Mouse (Mus musculus): ENCODE measurements at regions not wholly inside any gene's neighbourhood (a gene's known extent, or its start where the extent isn't known, plus 50 kb on each side); places are given as distances from the start of the nearest gene placed in this dataset.
A peak's percentile ranks its signal among the peaks of the same experiment; 100 is the strongest.

DNA sequence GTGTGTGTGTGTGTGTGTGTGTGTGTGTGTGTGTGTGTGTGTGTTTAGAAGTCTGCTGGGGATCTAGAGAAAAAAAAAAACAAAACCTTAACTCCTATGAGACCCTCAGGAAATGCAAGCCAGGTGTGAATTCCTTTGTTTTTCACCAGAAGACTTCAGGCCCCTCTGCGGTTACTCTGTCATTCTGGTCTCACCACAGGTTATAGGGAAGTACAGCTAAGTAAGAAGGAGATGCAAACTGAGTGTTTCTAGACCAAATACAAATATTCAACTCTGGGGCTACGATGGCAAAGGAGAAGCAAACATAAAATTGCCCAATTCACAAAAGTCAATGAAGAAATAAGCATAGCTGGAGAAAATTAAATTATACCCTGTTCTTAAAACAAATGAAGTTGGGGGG is 54.9 kb upstream of the Basp1 start:
- no peak for DNase-seq (ENCODE audit: low spot score)

DNA sequence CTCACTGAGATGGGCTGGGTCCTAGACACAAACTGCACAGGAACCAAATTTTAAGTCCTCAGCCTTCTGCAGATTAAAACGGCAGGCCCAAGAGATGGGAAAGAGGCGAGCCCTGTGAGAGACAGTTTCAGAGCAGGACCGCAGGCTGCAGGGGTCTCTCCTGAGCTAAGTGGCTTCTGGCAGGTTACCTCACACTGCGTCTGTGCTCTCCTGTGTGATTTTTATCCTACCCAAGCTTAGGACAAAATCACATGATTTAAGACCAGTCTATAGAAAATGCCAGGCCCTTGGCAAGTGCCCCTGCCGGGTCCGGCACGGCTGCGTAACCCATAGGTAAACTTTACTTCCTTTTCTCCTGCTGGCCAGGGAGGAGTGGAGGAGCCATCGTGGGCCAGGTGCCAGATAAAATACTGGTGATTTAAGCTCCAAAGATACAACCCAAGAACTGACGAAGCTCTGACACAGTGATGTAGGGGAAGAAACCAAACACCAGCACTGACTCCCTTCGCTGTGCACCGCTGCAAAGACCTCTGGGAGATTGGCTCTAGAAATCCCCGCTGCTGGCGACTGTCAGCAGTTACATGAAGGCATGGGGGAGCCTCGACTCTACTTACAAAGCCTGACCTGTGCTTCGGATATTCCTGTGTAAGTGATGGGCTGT is 55.8 kb upstream of the Basp1 start:
- DNase-seq (ENCODE audit: low spot score), result no peak

GRCm38 (mm10) chr15:25471331-25471730 is 57.8 kb upstream of the Basp1 start:
- no peak for DNase-seq (ENCODE audit: low spot score)

- no peak for DNase-seq (ENCODE audit: low spot score)
These were observed 59.7 kb upstream of the Basp1 start for GRCm38 (mm10) chr15:25473201-25473710.

- no peak for DNase-seq (ENCODE audit: low spot score)
These were observed 60.5 kb upstream of the Basp1 start for GRCm38 (mm10) chr15:25474096-25474495.

DNA sequence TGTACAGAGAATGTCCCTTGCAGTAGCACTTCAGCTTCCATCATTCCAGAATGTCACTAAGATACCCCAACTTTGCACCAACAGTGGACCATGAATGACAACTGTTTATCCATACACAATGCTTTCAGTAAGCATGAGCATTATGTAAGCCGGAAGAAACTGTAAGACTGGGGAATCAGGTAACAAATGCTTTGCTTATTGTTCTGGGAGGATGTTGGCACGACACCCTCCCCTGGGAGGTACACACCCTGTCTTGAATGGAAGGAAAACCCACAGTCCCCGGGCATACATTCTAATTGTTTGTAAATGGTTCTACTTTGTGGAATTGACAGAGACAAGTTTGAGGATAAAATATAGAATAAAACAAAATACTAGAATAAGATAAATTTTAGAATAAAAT is 69.0 kb upstream of the Basp1 start:
- DNase-seq (ENCODE audit: low spot score), result no peak

DNA sequence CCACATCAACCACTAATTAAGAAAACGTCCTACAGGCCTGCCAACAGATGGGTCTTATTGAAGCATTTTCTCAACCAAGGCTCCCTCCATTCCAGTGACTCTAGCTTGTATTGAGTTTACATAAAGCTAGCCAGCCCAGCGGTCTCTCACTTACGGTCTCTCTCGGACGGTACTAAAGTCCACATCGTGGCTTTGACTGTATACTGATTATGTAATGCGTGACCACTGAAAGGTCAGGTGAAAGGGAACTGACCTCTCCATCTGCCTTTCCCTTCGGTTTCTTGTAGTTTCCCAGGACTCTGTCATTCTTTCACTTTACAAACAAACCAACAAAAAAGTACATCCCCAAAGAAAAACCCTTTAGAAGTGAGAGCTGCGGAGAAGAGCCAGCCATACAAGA is 71.8 kb upstream of the Basp1 start:
- DNase-seq (ENCODE audit: low spot score), result peak; percentile 30

DNA sequence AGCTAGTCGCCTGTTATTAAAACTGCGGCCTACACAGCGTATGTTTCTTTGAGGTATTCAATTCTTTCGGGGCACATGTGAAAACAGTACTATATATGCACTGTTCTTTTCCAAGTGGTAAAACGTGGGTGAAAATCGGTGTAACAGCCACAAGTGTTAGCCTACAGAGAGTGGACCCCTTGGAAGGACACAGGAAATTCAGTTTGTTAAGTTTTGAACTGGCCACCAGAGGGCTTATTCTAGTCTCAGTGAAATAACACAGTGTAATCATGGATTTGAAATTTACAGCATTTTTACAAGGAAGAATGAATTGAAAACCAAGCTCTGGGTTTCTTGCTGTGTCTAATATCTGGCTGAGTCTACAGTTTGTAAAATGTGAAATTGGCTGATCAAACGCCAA is 72.6 kb upstream of the Basp1 start:
- peak; percentile 68 for DNase-seq (ENCODE audit: low spot score)

DNA sequence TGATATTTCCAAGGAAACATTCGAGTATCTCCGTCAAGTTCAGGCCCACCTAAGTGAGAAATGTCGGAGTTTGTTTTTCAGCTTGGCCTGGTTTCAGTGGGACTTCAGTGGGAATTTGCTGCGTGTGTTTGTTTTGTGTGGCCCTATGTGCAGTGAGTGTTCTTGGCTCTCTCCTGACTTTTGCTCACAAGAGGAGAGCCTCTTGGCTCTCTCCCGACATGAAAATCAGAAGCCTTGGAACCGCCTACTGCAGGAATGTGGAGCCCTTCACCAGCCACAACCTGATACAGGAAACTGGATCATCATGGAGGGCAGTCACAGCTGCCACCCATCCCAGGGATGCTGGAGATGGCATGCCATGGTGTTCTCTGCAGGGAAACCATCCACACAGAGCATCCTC is 76.2 kb upstream of the Basp1 start:
- no peak for DNase-seq (ENCODE audit: low spot score)

DNA sequence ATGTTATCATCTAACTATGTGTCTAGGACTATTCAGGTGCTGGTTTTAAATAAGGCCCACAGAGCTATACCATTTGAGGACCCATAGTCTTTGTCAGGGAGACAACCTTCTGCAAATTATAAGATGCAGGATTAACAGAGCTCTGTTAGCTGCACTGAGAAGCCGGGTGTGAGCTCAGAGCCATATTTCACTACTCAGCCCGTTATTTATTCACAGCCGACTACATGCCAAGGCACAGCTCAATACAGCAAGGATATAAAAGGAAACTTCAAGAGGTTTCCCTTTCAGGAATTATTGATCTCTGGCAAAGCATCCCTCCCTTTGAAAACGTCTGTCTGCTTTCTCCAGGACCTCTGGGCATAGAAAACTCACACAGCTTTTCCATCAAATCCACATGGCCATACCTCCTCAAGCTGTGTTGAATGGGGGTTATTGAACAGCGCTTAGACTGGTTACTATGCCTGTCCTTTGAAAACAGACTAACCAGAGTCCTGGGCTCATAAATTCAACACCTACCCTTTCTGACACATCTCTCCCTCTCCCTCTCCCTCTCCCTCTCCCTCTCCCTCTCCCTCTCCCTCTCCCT is 78.7 kb upstream of the Basp1 start:
- no peak for DNase-seq (ENCODE audit: low spot score)

- DNase-seq (ENCODE audit: low spot score), result peak; percentile 69
These were observed 81.2 kb upstream of the Basp1 start for GRCm38 (mm10) chr15:25494687-25495299.

GRCm38 (mm10) chr15:25495926-25496644 is 82.5 kb upstream of the Basp1 start:
- DNase-seq (ENCODE audit: low spot score), result no peak

GRCm38 (mm10) chr15:25497743-25498142 is 84.2 kb upstream of the Basp1 start:
- no peak for DNase-seq (ENCODE audit: low spot score)

- no peak for DNase-seq (ENCODE audit: low spot score)
These were observed 84.9 kb upstream of the Basp1 start for GRCm38 (mm10) chr15:25498422-25498821.

GRCm38 (mm10) chr15:25502513-25502912 is 88.9 kb upstream of the Basp1 start:
- DNase-seq (ENCODE audit: low spot score), result no peak

GRCm38 (mm10) chr15:25503104-25503503 is 89.5 kb upstream of the Basp1 start:
- no peak for DNase-seq (ENCODE audit: low spot score)

DNA sequence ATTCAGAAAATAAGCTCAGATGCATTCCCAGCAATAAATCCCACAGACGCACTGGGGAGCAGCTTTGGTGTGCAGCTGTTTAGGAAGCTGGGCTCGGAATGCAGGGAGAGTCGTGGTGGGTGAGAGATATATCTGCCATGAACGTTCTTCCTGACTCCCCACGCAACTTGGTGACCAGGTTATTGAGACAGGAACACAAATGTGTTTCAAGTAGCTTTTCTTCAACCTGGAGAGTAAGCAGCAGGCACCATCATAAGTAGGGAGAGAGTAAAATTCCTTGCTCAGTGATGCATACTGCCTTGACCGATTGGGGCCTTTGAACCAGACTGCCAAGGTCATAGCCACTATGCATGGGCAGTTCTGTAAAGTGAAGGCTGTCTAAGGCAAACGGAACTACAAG is 95.6 kb upstream of the Basp1 start:
- peak; percentile 17 for DNase-seq (ENCODE audit: low spot score)

DNA sequence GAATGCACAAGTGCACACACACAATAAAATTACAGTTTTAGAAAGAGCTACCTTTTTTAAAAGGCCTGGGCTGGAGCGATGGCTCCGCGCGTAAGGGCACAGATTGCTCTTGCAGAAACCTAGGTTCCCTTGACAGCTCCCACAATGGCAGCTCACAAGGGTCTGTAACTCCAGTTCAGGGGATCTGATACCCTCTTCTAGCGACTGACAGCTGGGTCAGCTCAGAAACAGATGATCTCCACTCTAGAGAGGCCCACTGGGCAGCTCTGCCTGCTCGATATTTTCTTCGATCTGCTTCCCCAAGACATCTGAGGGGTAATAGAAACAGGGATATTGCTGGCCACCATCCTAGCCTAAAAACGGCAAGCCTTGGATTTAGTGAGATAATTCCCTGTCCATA is 96.0 kb upstream of the Basp1 start:
- DNase-seq (ENCODE audit: low spot score), result no peak

- peak; percentile 24 for DNase-seq (ENCODE audit: low spot score)
These were observed 96.5 kb upstream of the Basp1 start for GRCm38 (mm10) chr15:25510060-25510492.

DNA sequence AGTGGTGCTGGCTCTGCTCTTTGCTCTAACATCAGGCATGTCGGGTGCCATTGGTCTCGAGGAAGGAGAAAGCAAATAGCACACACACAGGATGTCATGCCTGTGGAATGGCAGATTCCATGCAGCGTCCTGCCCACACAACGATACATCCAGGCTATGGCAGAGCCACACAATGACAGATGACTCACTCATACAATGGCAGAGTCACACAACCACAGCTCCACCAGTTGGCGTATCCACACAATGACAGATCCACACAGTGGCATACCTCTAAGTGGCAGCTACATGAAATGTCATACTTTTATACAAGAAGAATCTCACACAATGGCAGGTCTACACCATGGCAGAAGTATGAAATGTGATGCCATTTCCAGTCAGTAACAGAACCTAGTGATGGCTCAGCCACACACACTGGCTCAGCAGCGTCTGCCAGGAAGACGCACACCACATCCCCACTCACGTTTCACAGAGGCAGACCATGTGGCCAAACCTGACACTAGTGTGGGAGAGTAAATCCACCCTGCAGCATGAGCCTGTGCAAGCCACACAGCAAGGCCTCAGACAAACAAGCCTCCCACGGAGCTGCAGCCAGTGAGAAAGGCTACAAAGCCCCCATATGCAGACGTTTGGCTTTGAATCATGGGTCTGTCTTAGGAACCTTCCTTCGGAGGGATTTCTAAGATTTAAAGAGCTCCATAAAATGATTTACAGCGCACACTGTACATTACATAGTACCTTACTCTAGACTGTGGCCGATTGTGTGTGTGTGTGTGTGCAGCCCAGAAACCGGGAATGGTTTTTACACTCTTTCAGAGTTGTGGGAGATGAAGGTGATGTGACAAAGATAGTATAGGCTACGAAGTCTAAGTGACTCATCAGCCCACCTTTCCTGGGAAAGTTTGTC is 104.0 kb upstream of the Myo10 start:
- DNase-seq (ENCODE audit: low spot score), result no peak

DNA sequence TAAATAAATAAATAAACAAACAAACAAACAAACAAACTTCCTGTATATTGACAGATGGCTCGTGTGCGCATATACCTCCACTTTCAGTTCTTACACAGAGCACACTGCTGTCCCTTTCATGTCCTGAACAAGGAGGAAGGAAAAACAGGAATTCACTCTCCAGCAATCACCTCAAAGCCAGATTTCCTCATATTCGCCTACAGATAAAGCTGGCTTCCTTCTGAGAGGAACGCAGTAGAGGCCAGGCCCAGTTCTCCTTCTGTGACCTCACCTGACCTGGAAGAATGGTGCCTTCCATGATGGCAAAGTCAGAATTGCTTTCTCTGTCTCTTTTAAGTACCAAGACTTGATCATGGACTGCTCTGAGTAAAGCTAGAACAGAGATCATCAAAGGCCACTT is 98.1 kb upstream of the Myo10 start:
- no peak for DNase-seq (ENCODE audit: low spot score)

DNA sequence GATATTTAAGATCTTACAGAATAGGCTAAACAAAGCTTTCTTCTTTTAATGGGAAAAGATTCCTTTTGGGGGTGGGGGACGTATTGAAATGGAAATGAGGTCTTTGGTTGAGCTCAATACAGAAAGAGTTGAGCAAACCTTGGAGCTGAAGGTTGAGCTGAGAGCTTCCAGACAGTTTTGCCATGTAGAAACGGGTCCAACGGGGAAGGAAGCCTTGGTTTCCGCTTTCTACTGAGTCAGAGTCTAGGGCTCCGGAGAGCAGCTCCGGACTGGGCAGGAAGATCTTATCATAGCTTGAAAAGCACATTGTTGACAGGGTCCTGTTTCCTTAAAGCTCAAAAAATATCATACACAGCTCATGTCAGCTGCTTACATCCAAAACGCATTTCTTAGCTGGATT is 97.0 kb upstream of the Myo10 start:
- no peak for DNase-seq (ENCODE audit: low spot score)
